Mouse (Mus musculus) spleen, postnatal 4 days (tissue): ENCODE results near the gene Mafk.
A peak's percentile ranks its signal among the peaks of the same experiment; 100 is the strongest.
"Not testable (repeated sequence)": the region's sequence is repeated elsewhere in the genome, so short reads cannot be mapped to it uniquely, and the experiment has no call there.

Source experiments
- DNase-seq, 2 experiments: peaks; one replicate each; pipeline ENCODE4 v3.0.0; 2022; ENCODE audit warnings: low spot score in 2 of 2

Gene Mafk

DNA sequence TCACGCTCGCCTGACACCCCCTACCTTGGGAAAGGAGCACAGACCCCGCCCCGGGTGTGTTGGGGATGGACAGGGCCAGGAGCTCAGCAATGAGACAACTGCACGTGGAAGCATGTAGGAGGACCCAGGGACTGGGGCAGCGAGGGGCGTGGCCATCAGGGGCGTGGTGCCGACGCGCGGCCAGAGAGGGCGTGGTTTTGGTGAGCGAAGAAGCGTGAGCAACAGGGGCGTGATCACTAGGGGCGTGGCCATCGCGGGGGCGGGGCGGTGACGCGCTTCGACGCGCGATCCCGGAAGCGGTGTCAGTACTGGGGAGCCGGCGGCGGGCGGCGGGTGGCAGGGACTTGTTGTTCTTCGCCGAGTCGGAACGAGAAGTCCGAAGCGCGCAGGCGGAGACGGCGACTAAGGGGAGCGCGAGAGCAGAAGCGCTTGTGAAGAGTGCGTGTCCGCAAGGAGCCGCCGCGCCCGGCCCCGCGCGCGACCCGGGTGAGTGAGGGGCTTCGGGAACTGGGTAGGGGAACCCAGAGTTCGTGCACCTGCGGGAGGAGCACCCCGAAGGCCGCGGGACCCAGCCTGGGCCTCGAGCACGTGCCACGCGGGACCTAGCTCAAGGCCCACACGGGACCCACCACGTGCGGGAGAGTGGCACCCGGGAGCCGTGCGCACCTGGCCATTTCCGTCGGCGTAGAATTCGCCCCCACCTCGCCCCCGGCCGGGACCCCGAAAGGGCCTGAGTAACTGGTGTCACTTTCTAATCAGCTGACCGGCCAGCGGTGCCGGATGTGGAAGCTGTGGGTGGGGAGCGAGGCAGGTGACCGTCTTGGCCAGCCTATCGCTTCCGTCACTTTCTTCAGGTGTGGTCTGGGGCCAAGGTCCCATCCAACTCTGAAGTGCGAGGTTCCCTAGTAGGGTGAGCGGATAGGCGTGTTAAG, at the start of gene Mafk:
TSS of gene Mafk (plus strand) at position 287 of the 932 bp plus-strand sequence.
- DNase-seq, result peak; percentile 100

DNA sequence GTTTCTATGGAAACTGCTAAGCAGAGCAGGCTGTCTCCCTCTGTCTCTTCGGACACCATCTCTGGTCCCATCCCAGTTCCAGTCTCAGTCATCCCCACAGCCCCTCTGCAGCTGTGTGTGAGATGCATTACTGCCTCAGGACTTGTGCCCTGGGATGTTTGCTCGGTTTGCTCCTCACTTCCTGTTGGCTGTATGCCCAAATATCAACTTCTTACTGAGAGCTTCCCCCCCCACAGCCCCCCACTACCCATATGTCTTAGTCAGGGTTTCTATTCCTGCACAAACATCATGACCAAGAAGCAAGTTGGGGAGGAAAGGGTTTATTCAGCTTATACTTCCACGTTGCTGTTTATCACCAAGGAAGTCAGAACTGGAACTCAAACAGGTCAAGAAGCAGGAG, 48.7 kb upstream of the Mafk start:
- DNase-seq, result not testable (repeated sequence)

DNA sequence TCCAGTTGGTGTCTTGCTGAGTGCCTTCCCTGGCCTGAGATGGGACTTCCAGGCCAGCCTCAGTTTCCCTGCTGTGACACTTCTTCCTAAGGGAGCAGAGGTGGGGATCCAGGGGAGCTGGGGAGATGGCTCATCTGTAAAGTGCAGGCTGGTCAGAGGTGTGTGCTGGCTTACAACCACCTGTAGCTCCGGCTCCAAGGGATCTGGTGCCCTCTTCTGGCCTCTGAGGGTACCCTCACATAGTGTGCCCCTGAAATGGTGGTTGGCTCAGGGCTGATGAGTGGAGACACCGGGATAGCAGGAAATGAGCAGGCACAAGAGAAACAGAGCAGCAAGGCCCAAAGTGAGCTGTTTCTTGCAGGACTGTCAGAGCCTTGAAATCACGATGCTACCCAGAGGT, 45.5 kb upstream of the Mafk start:
- DNase-seq, result peak; percentile 72 to 83

DNA sequence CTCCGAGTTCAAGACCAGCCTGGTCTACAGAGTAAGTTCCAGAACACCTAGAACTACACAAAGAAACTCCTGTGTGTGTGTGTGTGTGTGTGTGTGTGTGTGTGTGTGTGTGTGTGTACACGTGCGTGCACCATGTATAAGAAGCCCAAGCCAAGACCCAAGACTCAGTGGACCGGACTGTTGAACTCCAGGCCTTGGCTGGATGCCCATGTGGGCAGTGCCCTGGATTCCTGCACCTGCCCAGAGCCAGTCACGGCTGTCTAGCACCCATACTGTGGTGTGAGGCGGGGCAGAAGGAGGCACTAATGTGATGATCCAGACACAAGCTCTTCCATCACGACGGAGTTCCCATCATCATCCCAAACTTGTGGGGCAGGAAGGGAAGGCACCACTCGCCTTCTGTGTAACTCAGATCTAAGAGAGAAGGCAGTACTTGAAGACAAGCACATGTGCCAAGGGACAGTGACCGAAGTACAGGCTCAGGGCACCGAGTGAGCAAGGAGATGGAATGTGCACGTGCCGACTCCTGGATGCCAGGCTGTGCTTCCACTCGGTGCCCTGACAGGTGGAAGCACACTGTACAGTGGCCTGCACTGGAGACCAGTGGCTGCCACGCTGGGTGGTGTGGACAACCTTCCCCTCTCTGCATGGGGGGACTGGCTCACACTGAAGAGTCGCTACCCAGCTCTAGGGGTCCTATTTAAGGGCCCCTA, 41.7 kb upstream of the Mafk start:
- no peak for DNase-seq

DNA sequence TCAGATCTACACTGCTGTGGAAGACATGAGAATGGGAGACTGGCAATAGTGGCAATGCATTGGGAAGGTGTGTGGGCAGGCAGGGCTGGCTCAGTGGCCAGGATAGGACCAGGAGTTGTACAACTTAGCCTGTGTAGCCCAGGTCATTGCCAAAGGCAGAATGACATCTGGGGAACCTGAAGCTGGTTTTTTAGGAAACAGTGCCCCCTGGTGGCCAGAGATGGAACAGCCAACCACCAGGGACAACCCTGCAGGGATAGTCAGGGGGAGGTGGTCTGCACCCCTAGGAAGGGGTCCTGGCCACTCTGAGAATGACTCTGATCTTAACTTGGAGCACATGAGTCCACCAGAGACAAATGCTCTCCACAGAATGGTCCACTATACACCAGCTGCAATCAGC, 40.8 kb upstream of the Mafk start:
- DNase-seq, result peak; percentile 72 to 92

DNA sequence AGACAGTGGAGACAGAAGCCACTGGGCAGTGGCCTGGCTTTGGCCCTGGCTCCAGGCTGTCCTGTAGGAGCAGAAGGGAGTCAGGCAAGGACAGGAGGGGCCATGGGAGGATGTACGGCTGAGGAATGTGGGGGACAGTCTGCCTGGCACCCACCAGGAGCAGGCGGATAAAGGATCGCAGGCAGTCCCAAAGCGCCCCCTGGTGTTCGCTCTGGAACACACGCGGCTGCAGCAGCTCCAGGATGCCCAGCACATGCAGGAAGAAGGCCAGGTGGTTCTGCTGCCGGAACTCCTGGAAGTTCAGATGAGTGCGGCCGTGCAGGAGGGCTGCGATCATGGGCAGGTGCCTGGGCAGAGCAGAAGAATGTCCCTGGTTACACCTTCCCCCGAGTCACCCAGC, 36.6 kb upstream of the Mafk start:
- DNase-seq, result peak; percentile 56 to 85

DNA sequence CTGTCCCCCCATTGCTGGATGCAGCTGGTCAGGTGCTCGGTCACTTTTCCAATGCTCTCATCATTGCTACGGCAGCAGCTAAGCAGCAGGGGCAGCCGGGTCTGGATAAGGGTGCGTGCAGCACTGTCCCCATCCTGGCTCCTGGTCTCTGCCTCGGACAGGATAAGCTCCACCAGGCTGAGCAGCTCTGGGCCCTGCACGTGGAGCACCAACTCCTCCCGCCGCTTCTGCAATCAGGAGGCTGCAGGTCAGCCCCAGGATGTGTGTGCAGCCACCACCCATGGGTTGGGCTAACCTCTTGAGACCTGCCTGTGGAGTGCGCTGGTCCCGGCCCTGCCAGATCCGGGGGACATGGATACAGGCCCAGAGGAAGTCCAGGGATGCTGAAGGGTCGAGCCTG, 35.2 kb upstream of the Mafk start:
- DNase-seq, result no peak

DNA sequence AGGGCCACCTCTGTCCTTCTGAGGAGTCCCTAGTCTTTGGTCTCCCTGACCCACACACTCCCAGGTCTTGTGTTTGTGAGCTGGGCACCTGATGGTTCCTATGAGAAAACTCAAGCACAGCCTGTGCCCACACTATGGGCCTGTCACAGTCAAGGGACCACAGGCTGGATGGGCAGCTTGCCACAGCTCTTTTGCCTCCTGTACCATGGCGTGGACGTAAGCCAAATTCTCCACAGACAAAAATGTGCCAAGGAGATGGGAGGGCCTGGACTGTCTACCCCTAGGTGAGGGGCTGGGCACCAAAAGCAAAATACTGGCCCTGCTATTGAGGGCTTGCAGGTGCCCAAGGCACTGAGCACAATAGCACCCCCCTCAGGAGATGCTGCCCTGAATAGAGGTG, 34.7 kb upstream of the Mafk start:
- DNase-seq, result no peak

DNA sequence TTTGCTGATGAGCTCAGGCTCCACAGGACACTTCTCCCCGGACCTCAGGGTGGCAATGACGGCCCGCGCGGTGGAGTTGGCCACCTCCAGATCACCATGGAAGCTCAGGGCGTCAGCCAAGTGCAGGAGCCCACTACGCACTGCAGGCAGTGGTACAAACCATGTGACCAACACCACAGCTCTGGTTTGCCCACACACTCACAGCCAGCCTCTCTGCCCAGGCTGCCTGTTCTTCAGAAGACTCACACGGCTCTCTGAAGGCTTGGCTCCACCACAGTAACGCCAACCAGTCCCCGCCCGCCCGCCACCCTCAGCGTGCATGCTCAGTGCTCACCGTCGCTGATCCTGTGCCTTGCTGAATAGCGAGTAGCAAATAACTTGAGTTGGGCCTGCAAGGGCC, 33.2 kb upstream of the Mafk start:
- DNase-seq, result no peak

DNA sequence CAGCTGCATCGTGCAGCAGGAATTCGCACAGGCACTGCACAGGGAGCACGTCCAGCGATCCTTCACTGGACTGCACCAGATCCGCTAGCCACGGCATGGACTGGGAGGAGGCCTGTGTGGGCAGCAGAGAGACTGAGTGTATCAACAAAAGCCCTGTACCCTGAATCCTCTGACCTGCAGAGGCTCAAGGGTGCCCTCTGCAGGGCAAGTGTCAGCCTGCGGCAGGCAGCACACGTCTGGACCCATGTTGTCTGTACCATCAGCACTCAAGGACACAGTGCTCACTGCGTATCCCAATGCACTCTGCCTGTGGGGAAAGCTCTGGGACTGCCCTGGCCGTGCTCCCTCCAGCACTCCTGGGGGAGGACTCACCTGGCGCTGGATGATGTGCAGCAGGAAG, 27.0 kb upstream of the Mafk start:
- no peak for DNase-seq

DNA sequence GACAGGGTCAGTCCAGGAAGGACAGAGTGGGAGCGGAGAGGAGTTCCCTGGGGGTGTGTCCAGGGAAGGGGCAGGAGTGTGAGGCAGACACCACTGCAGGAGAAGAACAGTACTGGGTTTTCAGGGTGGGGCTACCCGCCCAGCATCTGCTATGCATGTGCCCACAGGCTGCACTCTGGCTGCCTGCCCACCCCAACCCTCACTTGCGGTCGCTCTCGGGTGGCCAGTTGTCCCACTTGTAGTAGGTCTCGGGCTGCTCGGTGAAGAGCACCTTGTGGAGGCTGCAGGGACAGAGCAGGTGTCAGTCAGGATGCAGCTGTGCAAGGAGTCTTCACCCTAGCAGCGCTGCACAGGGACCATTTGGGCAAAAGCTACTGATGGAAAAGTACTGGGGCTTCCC, 23.1 kb upstream of the Mafk start:
- no peak for DNase-seq

DNA sequence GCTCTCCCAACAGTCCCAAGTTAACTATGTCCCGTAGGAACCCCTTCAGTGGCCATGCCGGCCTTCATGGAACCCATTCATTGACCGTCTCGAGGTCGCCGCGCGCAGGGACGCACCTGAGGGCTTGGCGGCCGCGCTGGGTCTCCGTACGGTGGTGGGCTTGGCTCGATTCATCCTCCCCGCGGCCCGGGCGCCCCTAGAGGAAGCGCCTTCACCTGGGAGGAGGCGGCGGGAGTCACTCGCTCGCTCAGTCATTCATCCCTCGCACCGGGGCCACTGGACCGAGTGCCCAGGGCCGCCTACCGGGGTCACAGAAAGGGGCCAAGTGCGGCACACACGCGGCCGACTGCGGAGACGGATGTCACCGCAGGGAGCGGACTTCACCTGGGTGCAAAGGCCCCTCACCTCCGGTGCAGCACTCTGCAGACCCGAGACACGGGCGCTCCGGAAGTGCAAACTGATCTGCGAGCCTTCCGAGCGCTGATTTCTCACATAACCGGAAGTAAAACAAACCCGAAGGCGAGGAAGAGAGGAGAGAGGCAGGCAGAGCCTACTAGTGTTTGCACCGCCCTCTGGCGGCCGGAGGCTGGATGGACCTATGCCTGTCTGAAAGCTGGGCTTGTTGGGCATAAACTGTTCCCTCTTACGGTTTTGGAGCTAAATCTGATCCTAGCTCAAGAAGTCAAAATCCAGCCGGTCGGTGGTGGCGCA, 15.9 kb upstream of the Mafk start, which contains the start of gene Ints1:
TSS of gene Ints1 (minus strand) at position 459 of the 711 bp plus-strand sequence.
- peak; percentile 98 to 99 for DNase-seq

DNA sequence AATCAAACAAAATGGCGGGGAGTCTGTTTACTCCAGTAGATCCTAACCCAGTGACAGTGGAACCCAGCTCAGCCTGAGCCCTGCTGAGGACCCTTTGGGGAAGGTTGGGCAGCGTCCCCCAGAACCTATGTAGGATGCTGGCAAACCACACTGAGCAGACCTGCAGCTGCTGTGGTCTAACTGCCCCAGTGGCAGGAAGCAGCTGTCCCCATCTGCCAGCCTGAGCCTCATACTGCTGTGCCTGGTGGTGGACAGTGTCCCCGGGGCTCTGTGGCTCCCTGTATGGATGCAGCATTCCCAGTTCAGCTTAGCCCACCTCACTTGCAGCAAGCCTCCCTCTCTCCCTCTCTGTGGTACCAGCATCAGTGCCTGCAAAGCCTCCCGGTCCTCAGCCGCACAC, 14.3 kb upstream of the Mafk start:
- no peak for DNase-seq

DNA sequence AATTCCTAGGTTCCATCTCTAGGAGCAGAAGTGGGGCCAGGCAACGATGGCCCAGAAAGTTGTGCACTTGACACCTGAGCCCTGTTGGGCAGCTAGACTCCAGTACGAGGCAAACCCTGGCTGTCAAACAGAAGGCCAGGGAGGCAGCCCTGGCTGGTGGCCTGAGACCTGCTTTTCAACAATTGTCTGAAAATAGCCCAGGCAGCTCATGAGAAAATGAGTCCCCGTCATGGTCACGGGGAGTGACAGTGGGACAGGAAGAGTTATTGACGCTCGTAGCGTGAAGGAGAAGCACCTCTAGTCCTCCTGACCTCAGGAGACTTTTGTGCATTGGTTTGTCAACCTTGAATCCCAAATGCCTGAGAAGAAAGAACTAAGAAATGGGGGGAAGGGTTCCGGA, 9.9 kb upstream of the Mafk start:
- DNase-seq, result no peak

DNA sequence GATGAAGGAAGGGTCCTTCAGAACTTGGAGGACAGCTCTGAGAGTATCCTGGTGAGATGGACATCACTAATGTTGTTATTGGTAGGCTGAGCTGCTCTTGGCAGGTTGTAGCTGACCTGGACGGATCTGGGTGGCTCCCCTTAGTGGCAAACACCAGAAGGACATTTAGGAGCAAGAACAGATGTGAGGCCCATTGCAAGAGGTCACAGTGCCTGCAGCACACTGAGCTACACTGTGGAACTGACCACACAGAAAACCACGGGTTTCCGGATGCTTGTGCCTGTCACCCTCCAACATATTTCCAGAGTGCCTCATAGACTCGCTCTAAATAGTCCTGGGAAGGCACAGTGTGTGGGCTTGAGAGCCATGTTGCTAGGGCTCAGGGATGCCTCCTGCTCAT, 1.8 kb upstream of the Mafk start:
- peak in 1 of 2 experiments; percentile 64 for DNase-seq

DNA sequence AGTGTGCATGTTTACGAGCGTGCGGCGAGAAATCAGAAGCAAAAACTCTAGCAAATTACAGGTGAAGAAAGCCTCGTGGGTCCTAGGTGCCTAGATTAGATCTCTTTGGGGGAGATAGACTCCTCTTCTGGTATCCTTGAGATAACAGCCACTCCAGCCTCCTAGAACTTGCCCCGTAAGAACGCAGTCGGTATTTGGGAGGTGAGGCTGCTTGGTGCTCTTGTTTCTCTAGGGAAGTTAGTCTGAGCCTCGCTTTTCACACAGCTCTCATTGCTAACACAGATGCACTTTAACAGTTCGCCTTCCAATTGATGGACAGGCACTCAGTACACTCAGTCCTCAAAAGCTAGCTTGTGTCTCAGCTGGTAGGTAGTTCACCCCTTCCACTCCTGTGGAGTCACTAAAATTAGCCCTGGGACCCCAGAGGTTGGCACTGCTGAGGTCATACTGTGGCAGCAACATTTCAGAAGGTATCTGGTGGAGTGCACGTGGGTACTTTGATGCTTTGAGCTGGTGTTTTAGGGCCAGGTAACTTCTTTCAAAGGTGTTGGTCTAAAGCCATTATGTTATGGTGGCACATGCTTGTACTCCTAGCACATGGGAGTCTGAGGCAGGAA, 954 bp downstream of the Mafk start:
- DNase-seq, result peak in 1 of 2 experiments; percentile 64

DNA sequence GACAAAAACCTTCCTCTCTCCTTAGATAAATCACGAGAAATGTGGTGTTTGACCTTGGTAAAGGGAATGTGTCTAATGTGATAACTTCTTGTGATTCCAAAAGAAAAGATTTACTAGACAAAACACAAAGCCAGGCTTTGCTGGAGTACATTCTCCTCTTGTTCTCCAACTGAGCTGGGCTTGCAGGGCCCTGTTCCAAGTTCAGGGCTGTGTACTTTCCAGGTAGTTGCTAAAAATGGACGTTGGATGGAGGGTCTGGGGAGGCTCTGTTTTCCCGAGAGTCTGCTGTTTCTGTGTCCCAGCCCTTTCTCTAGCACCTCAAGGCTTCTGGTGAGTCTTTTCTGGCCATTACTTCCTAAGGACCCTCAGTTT, 1.6 kb downstream of the Mafk start:
- no peak for DNase-seq

DNA sequence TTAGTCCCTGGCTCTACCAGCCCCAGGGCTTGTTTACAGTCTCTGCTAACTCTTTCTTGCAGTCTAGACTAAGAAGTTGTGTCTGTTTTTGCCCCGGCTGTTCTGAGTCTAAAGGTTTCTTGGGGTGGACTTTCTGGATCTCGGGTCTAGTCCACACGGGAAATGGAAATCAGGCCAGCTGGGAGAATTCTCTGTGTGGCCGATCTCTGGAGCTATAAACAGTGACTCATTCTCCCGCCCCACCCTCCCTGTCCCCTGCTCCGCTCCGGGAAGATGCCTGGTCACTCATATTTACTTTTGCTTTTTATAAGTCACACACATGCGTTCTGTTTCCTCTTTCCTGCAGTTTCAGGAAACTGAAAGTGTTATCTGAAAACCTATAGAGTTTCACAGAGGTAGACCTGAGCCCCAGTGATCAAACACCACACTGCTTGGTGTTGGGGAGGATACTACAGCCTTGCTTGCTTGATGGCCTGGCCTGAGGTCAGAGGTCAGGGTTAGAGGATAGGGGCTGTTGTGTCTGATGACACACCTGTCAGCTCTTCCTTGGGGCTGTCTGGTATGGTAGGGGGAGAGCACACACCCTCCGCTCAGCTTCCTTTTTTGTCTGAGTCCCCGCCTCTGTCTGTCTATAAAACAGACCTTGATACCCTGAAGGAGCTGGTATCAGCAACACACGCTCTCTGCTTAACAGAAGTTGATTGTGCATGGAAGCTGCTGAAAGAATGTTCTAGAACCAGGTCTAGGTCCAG, 2.2 kb downstream of the Mafk start:
- DNase-seq, result peak in 1 of 2 experiments; percentile 65

DNA sequence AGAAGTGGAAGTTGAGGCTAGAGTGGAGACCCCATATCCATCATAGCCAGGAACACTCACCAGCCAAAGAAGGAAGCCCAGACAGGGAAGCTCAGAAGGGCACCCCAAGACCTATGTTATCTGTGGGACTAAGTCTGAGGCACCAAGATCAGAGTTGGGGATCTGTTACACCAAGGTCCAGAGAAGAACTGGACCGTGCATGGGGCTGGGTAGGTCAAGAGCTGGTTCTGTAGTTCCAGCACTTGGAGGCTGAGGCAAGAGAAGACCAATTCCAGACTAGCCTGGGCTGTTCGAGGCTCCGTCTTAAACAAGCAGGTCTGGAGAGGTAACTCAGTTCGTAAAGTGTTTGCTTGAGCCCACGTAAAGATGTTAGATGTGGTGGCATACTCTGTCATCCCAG, 2.8 kb downstream of the Mafk start:
- DNase-seq, result peak in 1 of 2 experiments; percentile 63

DNA sequence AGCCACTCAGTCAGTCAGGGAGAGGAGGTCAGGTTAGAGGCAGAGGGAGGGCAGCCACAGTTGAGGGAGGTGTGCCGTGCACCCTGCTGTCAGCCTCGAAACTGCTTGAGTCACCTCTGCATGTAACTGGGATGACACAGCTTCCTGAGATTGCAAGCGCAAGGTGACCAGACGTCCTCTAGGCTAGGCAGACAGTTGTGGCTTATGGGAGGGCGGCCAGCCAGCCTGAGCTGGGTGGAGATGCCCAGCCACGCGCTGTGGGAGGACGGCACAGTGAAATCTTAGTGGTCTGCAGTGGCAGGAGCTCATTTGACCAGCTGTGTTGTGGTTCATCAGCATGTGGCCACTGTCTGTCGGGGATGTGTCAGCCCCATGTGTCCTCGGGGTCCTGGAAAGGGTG, 3.6 kb downstream of the Mafk start:
- peak; percentile 49 to 74 for DNase-seq

DNA sequence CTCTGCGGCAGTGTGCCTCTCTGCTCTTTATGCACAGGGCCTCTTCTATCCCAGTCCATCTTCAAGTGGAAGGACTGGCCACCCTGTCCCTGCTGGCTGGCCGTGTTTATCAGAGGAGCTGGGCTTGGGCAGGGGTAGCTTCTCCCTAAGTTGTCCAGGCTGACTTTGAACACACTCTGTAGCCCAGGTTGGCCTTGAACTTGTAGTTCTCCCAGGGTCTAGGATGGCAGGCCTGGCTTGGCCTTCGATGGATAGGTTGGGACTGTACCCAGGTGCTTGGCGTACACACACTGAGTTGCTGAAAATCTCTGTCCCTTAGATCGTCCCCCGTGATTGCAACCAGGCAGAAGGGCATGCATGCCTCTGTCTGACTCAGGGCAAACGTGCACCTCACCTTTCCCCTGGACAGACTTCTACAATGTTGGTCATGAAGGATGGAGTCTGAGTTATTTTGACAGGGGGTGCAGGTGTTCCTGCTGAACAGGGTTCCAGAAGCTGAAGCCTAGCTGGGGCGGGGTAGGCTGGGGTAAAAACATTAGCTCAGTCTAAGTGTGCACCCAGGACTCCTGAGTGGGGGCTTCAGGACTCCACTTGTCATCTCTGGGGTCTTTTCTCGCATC, 4.8 kb downstream of the Mafk start:
- DNase-seq, result no peak
